Mouse (Mus musculus) midbrain, embryonic 16.5 days (tissue): ENCODE measurements around the gene Wdr45. TPM values are rescaled to one million over a fixed set of nuclear protein-coding genes. Genes with fewer than 3 reads are reported as not detected.
"Not testable (repeated sequence)": the region's sequence is repeated elsewhere in the genome, so short reads cannot be mapped to it uniquely, and the experiment has no call there.

Experiments used
- ATAC-seq: fragments of 200-750 bp; cut with Nextera tagmentation; 2 replicates; pipeline ENCODE4 v1.8.0; 2017; ENCODE audit warnings: moderate TSS enrichment
- H3K27ac ChIP-seq: fragments of 300-500 bp; sonication (generic); 2 replicates; pipeline ENCODE4 v1.5.1; 2014; ENCODE audit warnings: mild to moderate bottlenecking, low read length, mixed read lengths
- H3K27me3 ChIP-seq: fragments of 300-500 bp; sonication (generic); 2 replicates; pipeline ENCODE4 v1.6.1; 2014; ENCODE audit warnings: low read depth, low read length, mixed read lengths; ENCODE audit not compliant: control insufficient read depth, insufficient read depth
- H3K36me3 ChIP-seq: fragments of 300-500 bp; sonication (generic); 2 replicates; pipeline ENCODE4 v1.6.1; 2014; ENCODE audit warnings: mild to moderate bottlenecking, low read length, moderate library complexity, mixed read lengths; ENCODE audit not compliant: control insufficient read depth, insufficient read depth
- H3K4me1 ChIP-seq: fragments of 300-500 bp; sonication (generic); 2 replicates; pipeline ENCODE4 v1.6.1; 2014; ENCODE audit warnings: mild to moderate bottlenecking, low read length, mixed read lengths; ENCODE audit not compliant: control insufficient read depth, insufficient read depth
- H3K4me2 ChIP-seq: fragments of 300-500 bp; sonication (generic); 2 replicates; pipeline ENCODE4 v1.6.1; 2014; ENCODE audit warnings: mild to moderate bottlenecking, low read length, mixed read lengths
- H3K4me3 ChIP-seq: fragments of 300-500 bp; sonication (generic); 2 replicates; pipeline ENCODE4 v1.5.1; 2014; ENCODE audit warnings: low read depth, mild to moderate bottlenecking, low read length, moderate library complexity, mixed read lengths
- H3K9ac ChIP-seq: fragments of 300-500 bp; sonication (generic); 2 replicates; pipeline ENCODE4 v1.6.1; 2014; ENCODE audit warnings: low read depth, low read length, mixed read lengths
- H3K9me3 ChIP-seq: fragments of 300-500 bp; sonication (generic); replicated peaks from 2 replicates; pipeline ENCODE4 v1.6.1; 2014; ENCODE audit warnings: mild to moderate bottlenecking, low read length, mixed read lengths; ENCODE audit not compliant: control insufficient read depth, poor library complexity, severe bottlenecking
- WGBS: fragments of 180-500 bp; shearing (Covaris S2); extraction: QIAGEN DNeasy Blood & Tissue Kit; methylation state at CpG from one replicate; pipeline ENCODE4 v1.1.7; 2014; 5-methylcytosine and 5-hydroxymethylcytosine counted together
- polyA plus RNA-seq: library from polyadenylated mRNA; unstranded; fragments of >200 nt; fragmentation: Nextera tagmentation; extraction: Ambion mirVana; gene quantifications from 2 replicates; pipeline ENCODE4 v1.2.1, GENCODE M21; 2015

Gene Wdr45
- polyA plus RNA-seq, 1 experiment from 2014 or later, result 30.8 TPM

DNA sequence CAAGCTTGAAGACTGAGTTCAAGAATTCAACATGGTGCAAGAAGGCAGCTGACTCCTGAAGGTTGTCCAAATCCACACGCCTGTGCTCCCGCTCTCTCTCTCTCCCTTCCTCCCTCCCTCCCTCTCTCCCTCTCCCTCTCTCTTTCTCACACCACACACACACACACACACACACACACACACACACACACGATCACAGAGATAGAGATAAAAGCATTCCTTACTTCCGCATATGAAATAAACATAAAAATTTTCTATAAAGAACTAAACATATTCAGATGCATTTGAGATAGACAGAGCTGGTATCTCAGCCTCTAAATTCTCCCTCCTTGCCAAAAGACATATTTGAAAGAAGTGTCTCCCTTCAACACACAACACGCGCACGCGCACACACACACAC is 31.3 kb downstream of the Wdr45 start:
- H3K4me2 ChIP-seq, result no peak overlapping the region
- 91% methylated on average over 8 of the region's 8 CpGs for WGBS
- H3K36me3 ChIP-seq, result no peaks in the 10 kb centered on the region
- no peaks in the 10 kb centered on the region for H3K27me3 ChIP-seq
- no peak for ATAC-seq
- H3K4me3 ChIP-seq, result no peak overlapping the region
- H3K27ac ChIP-seq, result no peak overlapping the region
- peaks cover 7% of the 10 kb centered on the region for H3K4me1 ChIP-seq
- H3K9me3 ChIP-seq, result no peaks in the 10 kb centered on the region
- H3K9ac ChIP-seq, result no peak overlapping the region

DNA sequence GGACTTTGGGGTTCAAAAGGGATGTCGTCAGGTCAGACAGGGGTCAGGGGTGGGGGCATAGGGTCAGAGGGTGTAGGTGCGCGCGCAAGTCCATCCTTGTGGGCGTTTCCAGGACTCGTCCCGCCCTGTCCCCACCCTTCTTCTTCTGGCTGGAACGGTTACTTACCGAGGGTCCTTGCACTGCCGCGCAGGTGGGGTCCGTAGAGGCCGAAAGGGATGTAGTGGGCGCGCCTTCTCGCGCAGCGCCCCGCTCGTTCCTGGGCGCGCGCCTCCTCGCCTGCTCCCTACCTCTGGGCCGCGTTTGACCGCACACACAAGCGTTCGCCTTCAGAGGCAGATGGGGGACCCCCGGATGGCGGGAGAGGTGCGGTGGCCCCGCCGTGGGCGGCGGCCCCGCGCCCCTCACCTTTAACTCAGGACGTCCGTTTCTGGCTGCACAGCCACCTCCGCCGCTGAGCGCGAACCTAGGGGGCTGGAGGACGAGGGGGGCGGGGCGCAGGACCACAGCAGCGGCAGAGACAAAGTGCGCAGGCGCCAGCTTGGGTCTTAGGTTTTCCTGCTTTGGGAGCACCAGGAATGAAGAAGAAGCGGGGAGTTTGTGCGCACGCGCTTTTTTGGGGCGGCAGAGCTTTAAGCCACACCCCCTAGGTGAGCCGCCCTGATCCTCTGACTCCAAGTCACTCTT is 36.4 kb downstream of the Wdr45 start, which contains the start of gene Ccdc120:
Ccdc120 (minus strand) TSS at position 474 of the 685 bp plus-strand sequence.
- H3K27me3 ChIP-seq, result no peaks in the 10 kb centered on the region
- peak within 1 kb of the TSS; percentile 77 for H3K27ac ChIP-seq
- H3K4me2 ChIP-seq, result peak within 1 kb of the TSS; percentile 57
- peak within 1 kb of the TSS; percentile 85 for H3K9ac ChIP-seq
- H3K9me3 ChIP-seq, result no peaks in the 10 kb centered on the region
- H3K4me1 ChIP-seq, result peaks cover 7% of the 10 kb centered on the region
- peak within 1 kb of the TSS; percentile 58 for H3K4me3 ChIP-seq
- no peaks in the 10 kb centered on the region for H3K36me3 ChIP-seq
- whole genome bisulfite sequencing, result 7% methylated on average over 38 of the region's 56 CpGs
- peak; percentile 94 for ATAC-seq

DNA sequence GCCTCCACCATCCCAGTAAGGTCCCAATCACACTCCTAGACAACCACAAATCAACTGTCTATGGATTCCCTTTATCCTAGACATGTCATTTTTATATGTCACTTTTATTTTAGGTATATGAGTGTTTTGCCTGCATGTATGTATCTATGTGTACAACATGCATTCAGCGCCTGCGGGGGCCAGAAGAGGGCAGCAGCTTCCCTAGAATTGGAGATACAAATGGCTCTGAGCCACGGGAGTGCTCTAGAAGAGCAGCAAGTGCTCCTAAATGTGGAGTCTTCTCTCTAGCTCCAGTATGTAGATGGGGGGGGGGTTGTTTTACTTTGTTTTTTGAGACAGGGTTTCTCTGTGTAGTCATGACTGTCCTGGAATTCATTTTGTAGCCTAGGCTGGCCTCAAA is 39.5 kb downstream of the Wdr45 start:
- WGBS, result 35% methylated on average over 3 of the region's 3 CpGs
- H3K9me3 ChIP-seq, H3K9ac ChIP-seq, H3K27ac ChIP-seq, H3K4me3 ChIP-seq, H3K36me3 ChIP-seq, H3K27me3 ChIP-seq, H3K4me2 ChIP-seq, H3K4me1 ChIP-seq, ATAC-seq: not testable (repeated sequence)

DNA sequence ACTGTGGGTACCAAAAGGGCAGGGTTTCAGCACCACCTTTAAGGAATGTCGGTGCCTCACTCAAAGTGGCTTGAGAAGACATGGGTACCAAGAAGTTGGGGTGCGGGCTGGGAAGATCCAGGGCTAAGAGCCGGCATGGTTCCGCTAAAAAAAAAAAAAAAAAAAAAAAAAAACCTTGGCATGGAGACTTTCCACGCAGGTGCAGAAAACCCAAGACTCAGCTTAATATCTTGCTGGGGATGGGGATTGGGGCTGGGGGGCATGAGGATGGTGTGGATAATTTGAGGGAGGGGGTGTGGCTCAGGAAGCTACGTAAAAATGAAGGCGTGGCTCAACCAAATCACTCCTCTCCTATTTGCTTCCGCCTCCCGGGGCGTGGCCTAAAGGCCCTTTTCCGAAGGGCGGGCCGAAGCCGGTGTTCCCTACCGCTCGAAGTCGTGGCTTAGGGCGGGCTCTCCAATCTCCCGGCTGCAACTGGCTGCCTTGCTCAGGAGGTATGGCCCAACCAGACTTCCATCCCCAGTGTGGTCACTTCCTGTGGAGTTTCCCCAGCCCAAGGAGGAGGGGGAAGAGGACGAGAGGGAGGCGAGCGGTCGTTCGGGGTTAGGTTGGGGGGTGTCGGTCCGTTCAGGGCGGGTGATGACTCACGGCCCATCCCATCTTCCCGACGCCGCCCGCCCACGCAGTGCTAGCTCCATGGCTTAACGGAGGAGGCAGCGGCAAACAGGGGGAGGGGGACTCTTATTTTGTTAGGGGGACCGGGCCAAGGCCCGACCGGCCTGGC is 48.2 kb downstream of the Wdr45 start, which contains the start of gene Tfe3:
Tfe3 (plus strand) TSS at position 424 of the 784 bp plus-strand sequence.
- ATAC-seq, result peak; percentile 95
- H3K9ac ChIP-seq, result peak within 1 kb of the TSS; percentile 70
- H3K9me3 ChIP-seq, result no peaks in the 10 kb centered on the region
- peak within 1 kb of the TSS; percentile 63; the same call in 1 of the 2 replicates for H3K27ac ChIP-seq
- H3K4me3 ChIP-seq, result peak within 1 kb of the TSS; percentile 59
- no peaks in the 10 kb centered on the region for H3K36me3 ChIP-seq
- H3K27me3 ChIP-seq, result no peaks in the 10 kb centered on the region
- H3K4me2 ChIP-seq, result peak within 1 kb of the TSS; percentile 69
- peaks cover 22% of the 10 kb centered on the region for H3K4me1 ChIP-seq
- WGBS, result 21% methylated on average over 34 of the region's 38 CpGs

DNA sequence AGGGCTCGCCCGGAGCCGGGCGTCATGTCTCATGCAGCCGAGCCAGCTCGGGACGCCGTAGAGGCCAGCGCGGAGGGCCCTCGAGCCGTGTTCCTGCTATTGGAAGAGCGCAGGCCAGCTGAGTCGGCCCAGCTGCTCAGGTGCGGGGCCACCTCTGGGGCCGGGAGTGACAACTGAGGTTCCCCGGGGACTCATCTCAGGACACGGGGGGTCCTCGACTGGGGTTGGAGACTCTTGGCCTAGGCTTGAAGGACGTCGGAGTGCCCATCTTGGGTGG is 48.7 kb downstream of the Wdr45 start:
- H3K4me1 ChIP-seq, result peaks cover 22% of the 10 kb centered on the region
- H3K9ac ChIP-seq, result peak overlapping the region; percentile 70
- peak overlapping the region; percentile 59 for H3K4me3 ChIP-seq
- no peaks in the 10 kb centered on the region for H3K9me3 ChIP-seq
- H3K27ac ChIP-seq, result no peak overlapping the region
- H3K4me2 ChIP-seq, result peak overlapping the region; percentile 69
- ATAC-seq, result no peak
- no peaks in the 10 kb centered on the region for H3K36me3 ChIP-seq
- no peaks in the 10 kb centered on the region for H3K27me3 ChIP-seq
- 11% methylated on average over 21 of the region's 21 CpGs for WGBS

DNA sequence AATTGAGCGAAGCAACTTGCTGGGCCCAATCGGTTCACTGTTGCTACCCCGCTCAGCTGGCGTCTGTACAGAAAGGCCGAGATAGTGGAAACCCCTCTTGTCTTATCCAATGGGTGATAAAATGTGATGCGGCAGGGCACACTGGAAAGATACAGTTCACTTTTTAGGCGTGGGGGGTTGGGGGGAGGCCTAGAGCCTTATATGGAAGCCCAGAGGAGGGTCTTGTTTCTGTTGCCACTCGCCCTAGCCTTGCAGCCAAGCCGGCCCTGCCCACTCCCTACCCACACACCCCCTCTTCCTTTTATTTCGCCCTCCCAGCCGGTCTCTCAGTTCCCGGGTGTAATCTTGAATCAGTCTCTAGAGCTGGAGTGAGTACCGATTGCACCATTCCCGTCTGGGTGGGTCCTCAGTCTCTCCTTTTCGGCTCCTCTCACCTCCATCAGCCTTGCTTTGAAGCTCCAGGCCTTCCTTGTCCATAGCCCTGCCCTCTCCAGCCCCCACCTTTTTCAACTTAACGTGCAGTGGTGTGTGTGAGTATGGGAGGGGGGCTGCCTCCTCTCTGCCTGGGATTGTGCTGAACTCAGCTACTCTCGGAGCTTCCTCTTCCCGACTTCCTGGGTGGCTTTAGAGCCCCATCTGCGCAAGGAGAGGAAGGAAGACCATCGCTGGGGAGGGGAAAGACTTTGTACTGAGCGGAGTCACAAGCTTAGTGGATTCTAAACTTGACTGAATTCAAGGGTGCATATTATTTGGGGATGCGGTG is 49.7 kb downstream of the Wdr45 start:
- WGBS, result 18% methylated on average over 21 of the region's 22 CpGs
- Histone ChIP-seq H3K9me3 (no peaks in the 10 kb centered on the region), H3K4me1 (peaks cover 22% of the 10 kb centered on the region), H3K4me2 (peak overlapping the region; percentile 69), H3K27me3 (no peaks in the 10 kb centered on the region), H3K36me3 (no peaks in the 10 kb centered on the region), H3K4me3 (peak overlapping the region; percentile 59), H3K27ac (no peak overlapping the region), H3K9ac (peak overlapping the region; percentile 70)
- peak; percentile 3; the same call in 1 of the 2 replicates for ATAC-seq

DNA sequence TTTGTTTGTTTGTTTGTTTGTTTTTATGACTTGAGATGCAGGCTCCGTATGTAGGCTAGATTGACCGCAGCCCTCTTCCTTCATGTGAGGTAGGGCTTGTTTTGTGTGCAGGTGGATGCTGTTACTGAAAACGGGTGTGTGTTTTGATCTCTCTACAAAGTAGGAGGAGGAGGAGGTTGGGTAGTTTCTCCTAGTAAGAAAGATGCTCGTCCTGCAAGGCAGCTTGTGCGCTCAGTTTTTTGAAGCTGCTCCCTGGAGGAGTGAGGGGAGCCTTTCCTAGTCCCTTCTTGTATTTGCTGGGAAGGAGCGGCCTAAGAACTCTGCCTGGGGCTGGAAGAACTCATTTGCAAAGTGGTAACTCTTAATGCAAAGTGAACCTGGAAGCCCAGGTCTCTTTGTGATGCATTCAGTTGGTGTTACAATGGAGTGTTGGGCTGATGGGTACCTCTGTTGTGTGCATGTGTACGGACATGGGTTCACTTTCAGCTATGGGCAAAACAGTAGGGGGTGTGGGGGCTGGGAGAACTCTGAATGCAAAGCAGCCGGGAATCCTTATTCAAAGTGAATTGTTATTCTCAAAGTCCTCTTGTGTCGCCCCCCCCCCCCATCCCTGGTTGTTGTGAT is 50.6 kb downstream of the Wdr45 start:
- Histone ChIP-seq H3K4me1 (peaks cover 22% of the 10 kb centered on the region), H3K4me3 (peak overlapping the region; percentile 59), H3K9me3 (no peaks in the 10 kb centered on the region), H3K4me2 (peak overlapping the region; percentile 69), H3K36me3 (no peaks in the 10 kb centered on the region), H3K27me3 (no peaks in the 10 kb centered on the region), H3K27ac (no peak overlapping the region), H3K9ac (peak overlapping the region; percentile 46)
- ATAC-seq, result no peak
- 15% methylated on average over 9 of the region's 9 CpGs for WGBS

DNA sequence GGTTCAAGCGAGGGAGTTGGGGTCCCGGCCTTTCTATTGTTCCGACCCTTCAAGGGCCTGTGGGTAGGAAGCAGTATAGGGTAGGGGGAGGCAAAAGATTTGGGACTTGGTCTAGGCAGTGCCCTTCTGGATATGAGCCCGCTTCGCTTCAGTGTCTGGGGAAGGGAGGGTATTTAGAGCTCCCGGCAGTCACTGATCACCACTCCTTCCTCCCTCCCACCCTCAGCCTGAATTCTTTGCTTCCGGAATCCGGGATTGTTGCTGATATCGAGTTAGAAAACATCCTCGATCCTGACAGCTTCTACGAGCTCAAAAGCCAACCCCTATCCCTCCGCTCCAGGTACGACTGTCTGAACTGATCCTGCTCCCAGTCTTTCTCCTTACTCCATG is 51.1 kb downstream of the Wdr45 start:
- Histone ChIP-seq H3K4me1 (peaks cover 22% of the 10 kb centered on the region), H3K27me3 (no peaks in the 10 kb centered on the region), H3K4me3 (peak overlapping the region; percentile 59), H3K36me3 (no peaks in the 10 kb centered on the region), H3K27ac (0 out of 2 replicates have a peak overlapping the region, but pooled peaks have one; percentile 26), H3K9me3 (no peaks in the 10 kb centered on the region), H3K4me2 (peak overlapping the region; percentile 69), H3K9ac (peak overlapping the region; percentile 46)
- WGBS, result 33% methylated on average over 13 of the region's 13 CpGs
- ATAC-seq, result no peak
